Mouse (Mus musculus) gastrocnemius, postnatal 14 days (tissue): ENCODE measurements around the gene Gm17571. TPM values are rescaled to one million over a fixed set of nuclear protein-coding genes. Genes with fewer than 3 reads are reported as not detected.

ENCODE experiments used
- total RNA-seq, 2 experiments: library from RNA; stranded (reverse); gene quantifications; 2 replicates each; pipeline ENCODE4 v1.2.3; 2021

Gene Gm17571
- total RNA-seq, 2 experiments from 2014 or later, result not detected

Other genes starting within 250 kb of the Gm17571 start
- gene Jrkl, start 200.9 kb downstream of the Gm17571 start, total RNA-seq, result 1 to 10 TPM; 3.2 TPM
- gene Ccdc82, start 199.8 kb downstream of the Gm17571 start, total RNA-seq, result 1 to 10 TPM; 3.4 to 4.3 TPM
- gene Maml2, start 148.8 kb downstream of the Gm17571 start, total RNA-seq, result 1 to 10 TPM; 3.9 to 4.9 TPM